Mouse (Mus musculus): ENCODE data around the gene Car2. TPM values are rescaled to one million over a fixed set of nuclear protein-coding genes. Genes with fewer than 3 reads are reported as not detected.
A peak's percentile ranks its signal among the peaks of the same experiment; 100 is the strongest.

The Car2 gene
- total RNA-seq, 2 experiments from 2014 or later = 5.9 to 7.9 TPM

DNA sequence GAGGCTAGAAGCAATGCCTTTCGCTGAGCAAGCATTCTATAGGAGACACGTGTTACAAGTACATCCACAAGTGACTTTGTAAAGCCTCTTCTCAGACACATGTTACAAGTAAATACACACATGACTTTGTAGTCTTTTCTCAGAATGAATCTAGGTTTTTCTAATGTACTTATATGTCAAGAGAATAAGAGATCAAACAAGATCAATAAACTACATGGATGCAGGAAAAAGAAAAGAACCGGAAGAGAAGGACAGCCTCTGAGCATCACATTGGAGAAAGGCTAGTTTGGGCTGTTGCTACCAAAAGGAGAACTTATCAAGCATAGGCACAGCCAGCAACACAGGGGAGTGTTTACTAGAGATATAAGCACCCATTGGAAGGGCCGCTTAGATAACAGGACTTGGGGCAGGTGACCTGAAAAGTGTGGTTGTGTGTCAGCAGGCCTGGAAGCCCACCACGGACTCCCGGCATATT lies 7.3 kb upstream of the Car2 start:
- DNase-seq = no peak

DNA sequence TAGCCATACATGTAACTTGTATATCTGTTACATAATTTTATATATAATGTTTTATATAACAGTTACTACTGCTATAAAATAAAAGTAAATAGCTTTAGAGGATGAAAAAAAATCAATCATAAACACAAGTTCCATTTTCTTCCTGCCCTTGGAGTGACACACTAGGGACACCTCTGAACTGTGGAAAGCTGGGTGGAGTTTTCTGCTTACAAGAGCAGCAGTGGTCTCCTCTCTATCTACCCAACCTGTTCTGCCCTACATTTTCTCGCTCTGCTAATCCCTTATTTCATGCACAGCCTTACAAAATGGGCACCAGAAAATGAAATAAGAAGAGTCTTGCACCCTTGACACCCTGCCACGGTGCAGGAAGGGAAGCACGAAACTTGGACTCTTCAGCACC lies 6.8 kb upstream of the Car2 start:
- DNase-seq = no peak

DNA sequence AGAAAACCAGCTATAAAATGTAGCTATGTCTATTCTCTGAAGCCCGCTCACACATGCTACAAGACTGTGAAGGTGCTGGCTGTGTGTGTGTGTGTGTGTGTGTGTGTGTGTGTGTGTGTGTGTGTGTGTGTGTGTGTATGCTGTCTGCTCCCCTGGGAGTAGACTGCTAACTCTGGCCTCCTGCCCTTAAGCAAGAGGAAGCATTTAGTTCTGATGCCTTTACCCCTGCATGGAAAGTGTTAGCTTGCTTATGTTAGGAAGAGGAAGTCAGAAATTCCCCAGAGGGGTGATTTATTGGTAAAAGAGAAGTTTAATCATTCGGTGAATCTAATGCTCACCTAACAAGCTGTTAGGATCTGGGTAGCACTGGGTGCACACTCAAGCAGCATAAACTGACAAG lies 5.8 kb upstream of the Car2 start:
- no peak for DNase-seq

- no peak for DNase-seq
These were observed 4.1 kb upstream of the Car2 start for GRCm38 (mm10) chr3:14882005-14882404.

GRCm38 (mm10) chr3:14882756-14883155 lies 3.3 kb upstream of the Car2 start:
- no peak for DNase-seq

GRCm38 (mm10) chr3:14884826-14885225 lies 1.2 kb upstream of the Car2 start:
- no peak for DNase-seq

DNA sequence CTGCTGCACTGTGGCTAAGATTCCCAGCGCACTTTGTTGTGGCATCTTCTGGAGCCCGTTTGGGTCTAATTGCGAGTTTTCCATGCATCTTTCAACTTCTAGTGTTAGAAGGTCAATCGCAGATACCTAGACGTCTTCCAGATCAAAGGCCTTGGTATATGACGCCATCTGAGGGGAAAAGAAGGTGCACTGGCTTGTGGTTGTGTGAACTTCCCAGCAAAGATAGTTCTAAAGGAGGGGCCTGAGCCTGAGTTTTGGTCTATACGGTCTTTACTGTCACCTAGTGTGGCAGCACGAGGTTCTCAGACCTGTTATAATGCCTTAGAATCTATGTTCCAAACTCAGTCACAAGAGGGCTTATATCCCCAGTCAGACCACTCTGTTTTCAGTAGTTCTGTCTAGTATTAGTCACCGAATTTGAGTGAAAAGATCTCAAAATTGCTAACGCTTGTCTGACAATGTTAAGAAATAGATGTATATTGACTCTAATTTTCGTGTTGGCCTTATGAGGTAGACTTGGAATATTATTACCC lies 1.1 kb downstream of the Car2 start:
- no peak for DNase-seq

- DNase-seq = no peak
These were observed 1.7 kb downstream of the Car2 start for GRCm38 (mm10) chr3:14887686-14888295.

- no peak for DNase-seq
These were observed 2.5 kb downstream of the Car2 start for GRCm38 (mm10) chr3:14888549-14888948.

- no peak for DNase-seq
These were observed 3.0 kb downstream of the Car2 start for GRCm38 (mm10) chr3:14889085-14889484.

DNA sequence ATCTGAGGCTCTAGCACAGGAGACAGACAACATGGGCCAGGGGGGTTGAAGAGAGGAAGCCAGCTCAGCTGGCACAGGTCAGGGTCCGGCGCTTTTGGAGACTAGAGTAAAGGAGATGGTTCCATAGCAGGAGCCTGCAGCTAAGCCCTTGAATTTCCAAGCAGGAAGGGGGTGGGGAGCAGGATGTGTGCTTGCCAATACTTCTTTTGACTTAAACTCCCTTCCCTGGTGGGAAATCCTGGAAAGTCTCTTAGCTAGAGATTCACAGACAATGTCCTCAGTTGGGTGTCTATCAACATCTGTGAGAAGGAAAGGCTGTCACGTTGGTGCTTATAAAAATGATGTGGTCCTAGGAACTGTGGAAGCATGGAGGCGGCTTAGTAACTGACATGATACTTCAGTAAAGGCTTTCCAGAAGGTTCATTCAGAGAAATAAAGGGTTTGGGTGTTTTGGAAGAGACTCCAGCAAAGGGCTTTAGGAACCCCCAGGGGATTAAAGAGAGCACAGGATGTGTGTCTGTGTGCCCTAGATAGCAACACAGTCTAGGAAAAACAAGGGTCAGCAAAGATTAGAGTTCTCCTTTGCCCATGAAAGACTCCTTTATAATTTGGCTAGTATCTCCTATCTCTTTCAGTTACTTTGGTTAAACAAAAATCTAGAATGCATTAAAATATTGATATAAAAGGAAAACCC lies 3.8 kb downstream of the Car2 start:
- DNase-seq = peak in 1 of 2 experiments; percentile 9

GRCm38 (mm10) chr3:14892991-14893390 lies 6.9 kb downstream of the Car2 start:
- no peak for DNase-seq

DNA sequence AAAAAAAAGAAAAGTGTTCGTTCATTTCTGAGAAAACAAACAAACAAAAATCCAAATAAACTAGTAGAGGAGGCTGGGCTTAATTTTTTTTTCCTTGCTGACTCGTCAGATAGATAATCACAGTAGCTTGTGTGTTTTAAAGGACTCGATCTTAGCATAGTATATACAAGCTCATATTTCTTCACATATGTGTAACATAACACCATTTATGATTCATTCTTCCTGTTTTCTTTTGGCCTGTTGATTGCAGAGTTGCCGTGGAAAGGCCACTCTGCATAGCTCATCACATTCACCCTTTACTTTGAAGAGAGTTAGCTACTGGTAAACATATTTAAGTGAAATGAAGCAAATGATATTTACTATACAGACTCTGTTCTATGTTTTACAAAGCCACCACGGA lies 7.6 kb downstream of the Car2 start:
- DNase-seq = no peak

- no peak for DNase-seq
These were observed 9.3 kb downstream of the Car2 start for GRCm38 (mm10) chr3:14895333-14895732.

- no peak for DNase-seq
These were observed 11.7 kb downstream of the Car2 start for GRCm38 (mm10) chr3:14897770-14898169.

DNA sequence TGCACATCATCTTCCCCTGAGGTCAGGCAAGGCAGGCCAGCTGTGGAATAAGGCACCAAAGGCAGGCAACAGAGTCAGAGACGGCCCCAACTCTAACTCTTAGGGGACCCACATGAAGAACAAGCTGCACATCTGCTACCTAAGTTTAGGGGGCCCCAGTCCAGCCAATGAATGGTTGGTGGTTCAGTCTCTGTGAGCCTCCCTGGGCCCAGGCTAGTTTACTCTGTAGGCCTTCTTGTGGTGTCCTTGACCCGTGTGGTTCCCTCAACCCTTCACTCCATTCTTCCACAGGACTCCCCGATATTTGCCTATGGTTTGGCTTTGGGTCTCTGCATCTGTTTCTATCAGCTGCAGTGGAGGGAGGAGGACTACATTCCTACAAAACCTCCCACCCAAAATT lies 17.3 kb downstream of the Car2 start:
- DNase-seq = no peak

DNA sequence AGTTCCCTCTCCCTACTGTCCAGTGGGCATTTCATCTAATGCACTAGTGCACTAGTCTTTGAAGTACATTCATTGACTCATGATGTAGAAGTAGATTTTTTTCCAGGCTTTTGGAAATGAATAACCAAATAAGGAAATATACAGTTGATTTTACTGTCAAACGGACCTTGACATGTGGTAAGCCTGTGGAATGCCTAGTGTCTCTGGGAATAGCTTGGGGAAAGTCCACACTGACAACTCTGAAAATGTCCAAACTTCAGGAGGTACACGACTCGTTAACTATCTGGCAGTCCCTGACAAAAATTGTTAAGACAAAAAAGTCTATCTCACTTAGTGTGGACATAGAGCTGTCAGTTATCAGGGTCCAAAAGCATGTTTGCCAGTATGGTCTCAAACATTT lies 18.1 kb downstream of the Car2 start:
- DNase-seq = no peak

GRCm38 (mm10) chr3:14907271-14907670 lies 21.2 kb downstream of the Car2 start:
- no peak for DNase-seq

GRCm38 (mm10) chr3:14911992-14912582 lies 26.0 kb downstream of the Car2 start:
- DNase-seq = no peak

GRCm38 (mm10) chr3:14913774-14914173 lies 27.7 kb downstream of the Car2 start:
- DNase-seq = no peak

DNA sequence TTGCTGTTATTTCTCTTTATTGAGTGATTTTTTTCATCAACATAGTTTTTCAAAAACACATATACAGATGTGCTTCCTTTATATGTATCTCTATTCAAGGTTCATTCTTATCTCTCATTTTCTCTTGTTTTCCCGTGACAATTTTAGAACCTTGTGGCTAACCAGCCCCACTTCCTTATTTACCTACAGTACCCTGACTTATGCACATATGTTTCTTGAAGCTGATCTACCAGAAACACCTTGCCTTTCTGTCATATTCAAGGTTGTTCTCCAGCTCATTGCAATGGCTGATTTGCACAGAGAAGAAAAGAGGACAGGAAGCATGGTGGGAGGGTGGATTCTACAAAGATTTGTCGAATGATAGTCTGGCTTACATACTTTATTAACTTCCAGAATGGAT lies 29.3 kb downstream of the Car2 start:
- DNase-seq = no peak

GRCm38 (mm10) chr3:14917261-14917660 lies 31.2 kb downstream of the Car2 start:
- DNase-seq = no peak

DNA sequence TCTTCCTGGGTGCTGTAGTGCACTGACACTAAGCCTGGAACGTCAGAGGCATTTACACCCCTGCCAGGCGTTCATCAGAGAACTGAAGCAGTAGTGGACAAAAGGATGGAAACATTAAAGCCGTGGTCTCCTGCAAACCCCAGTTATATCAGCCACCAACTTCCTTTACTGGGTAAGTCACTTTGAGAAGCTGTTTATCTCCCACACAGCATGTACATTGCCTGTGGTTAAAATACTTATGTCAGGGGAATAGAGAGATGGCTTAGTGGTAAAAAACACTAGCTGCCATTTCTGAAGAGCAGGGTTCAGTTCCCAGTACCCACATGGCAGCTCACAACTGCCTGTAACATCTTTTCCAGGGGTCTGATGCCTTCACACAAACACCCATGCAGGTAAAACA lies 58.6 kb downstream of the Car2 start:
- no peak for DNase-seq

DNA sequence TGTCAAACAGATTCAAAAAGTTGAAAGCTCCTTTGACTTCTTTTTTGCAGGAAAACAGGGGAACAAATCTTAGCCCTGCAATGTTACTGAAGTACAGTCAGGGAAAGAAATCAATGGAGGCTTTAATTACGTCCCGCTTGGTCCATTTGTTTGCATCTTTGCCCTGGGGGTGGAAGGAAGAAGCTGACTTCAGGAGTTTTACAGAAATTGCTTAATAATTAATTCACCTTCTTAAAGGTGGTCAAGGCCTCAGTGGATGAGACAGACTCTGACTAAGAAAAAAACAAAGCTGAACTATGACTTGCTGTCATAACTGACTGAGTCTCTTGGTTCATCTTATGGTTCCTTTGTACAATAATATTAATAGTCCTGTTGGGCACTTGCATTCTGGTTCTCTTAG lies 59.6 kb downstream of the Car2 start:
- no peak for DNase-seq

Measured in heart, adult 18-20 months (tissue).